Mouse (Mus musculus) erythroblast, embryonic 14.5 days (primary cell): ENCODE results near the gene Arhgap15.

ENCODE experiments used
- GATA1 ChIP-seq: IDR thresholded peaks from 2 replicates; pipeline ENCODE4 v1.6.1; 2012; ENCODE audit warnings: low read length, inconsistent platforms, mixed read lengths
- TAL1 ChIP-seq: IDR thresholded peaks from 3 replicates; pipeline ENCODE4 v1.6.1; 2012; ENCODE audit warnings: low read length, inconsistent platforms, mixed read lengths

GRCm38 (mm10) chr2:44356248-44356886 is 607.7 kb downstream of the Arhgap15 start:
- TF ChIP-seq GATA1, result no peak
- TF ChIP-seq TAL1, result no peak
